In genomic region chr5:111506410-111506809, GRCm38 (mm10) we compare ENCODE assay signal across 9 mouse cellular contexts.
DNase-seq lines count a peak whose midpoint lies in the region; ATAC-seq and TF ChIP-seq lines count a peak whose summit lies in the region.
"Had no signal": no experiment of that assay in that cellular context is flagged by ENCODE, and none has a peak within 500 bp of the region (broad histone marks: within the 10 kb centered on the region; RNA-seq: fewer than 3 reads in every experiment).

No protein-coding gene starts in this region.

- H3K27ac ChIP-seq in intestine, postnatal 0 days (ENCODE audit: low read depth, low read length): no peak overlapping the region
- H3K27ac ChIP-seq in liver, postnatal 0 days (ENCODE audit: low read depth): peak overlapping the region; percentile 44
- H3K27ac ChIP-seq in midbrain, embryonic 15.5 days: no peak overlapping the region
- H3K27ac ChIP-seq: forebrain, embryonic 15.5 days had no signal

- no peak overlapping the region for H3K9ac ChIP-seq in intestine, postnatal 0 days (ENCODE audit: low read depth, low read length)
- no peak overlapping the region for H3K9ac ChIP-seq in liver, postnatal 0 days (replicated peaks)
- no peak overlapping the region for H3K9ac ChIP-seq in midbrain, embryonic 15.5 days
- H3K9ac ChIP-seq: forebrain, embryonic 15.5 days had no signal

- 0 out of 2 replicates have a peak, but pooled peaks cover 4% of the 10 kb centered on the region for H3K4me1 ChIP-seq in intestine, postnatal 0 days (replicated peaks; ENCODE audit: control insufficient read depth, insufficient read depth, low read length)
- peaks cover 60% of the 10 kb centered on the region for H3K4me1 ChIP-seq in liver, postnatal 0 days (ENCODE audit: insufficient read depth)
- H3K4me1 ChIP-seq in midbrain, embryonic 15.5 days: peaks cover 18% of the 10 kb centered on the region; the same call in 1 of the 2 replicates

- ATAC-seq in intestine, postnatal 0 days: peak; percentile 53; the same call in 1 of the 2 replicates
- ATAC-seq in liver, postnatal 0 days: peak; percentile 67
- no peak for ATAC-seq in midbrain, embryonic 15.5 days (replicated peaks)
- ATAC-seq: forebrain, embryonic 15.5 days had no signal

- no peak for TF ChIP-seq CTCF in intestine, postnatal 0 days (IDR thresholded peaks at IDR 0.05; ENCODE audit: low read depth)
- no peak for TF ChIP-seq CTCF in liver, postnatal 0 days (IDR thresholded peaks at IDR 0.05; ENCODE audit: low read depth)

- no peak overlapping the region for H3K4me3 ChIP-seq in intestine, postnatal 0 days (ENCODE audit: low read depth, low read length)
- H3K4me3 ChIP-seq in liver, postnatal 0 days (ENCODE audit: low read depth, low read length): no peak overlapping the region
- H3K4me3 ChIP-seq in midbrain, embryonic 15.5 days: no peak overlapping the region
- H3K4me3 ChIP-seq: forebrain, embryonic 15.5 days had no signal

- WGBS in intestine, postnatal 0 days: 20% methylated on average over 12 of the region's 12 CpGs
- 29% methylated on average over 12 of the region's 12 CpGs for WGBS in liver, postnatal 0 days (ENCODE audit: insufficient replicate concordance)
- WGBS in midbrain, embryonic 15.5 days: 59% methylated on average over 12 of the region's 12 CpGs

- no peak for TF ChIP-seq EP300 in liver, postnatal 0 days (IDR thresholded peaks at IDR 0.05; ENCODE audit: low read depth)

- no peaks in the 10 kb centered on the region for H3K9me3 ChIP-seq in intestine, postnatal 0 days (ENCODE audit: control insufficient read depth)
- no peaks in the 10 kb centered on the region for H3K9me3 ChIP-seq in liver, postnatal 0 days (ENCODE audit: low read length)
- H3K9me3 ChIP-seq in midbrain, embryonic 15.5 days: no peaks in the 10 kb centered on the region
- H3K9me3 ChIP-seq: forebrain, embryonic 15.5 days had no signal

- DNase-seq in adrenal gland, postnatal 25 days: peak; percentile 34
- DNase-seq in embryo, embryonic 9.5 days (ENCODE audit: extremely low spot score): peak; percentile 79
- peak; percentile 69 for DNase-seq in liver, postnatal 0 days
- no peak for DNase-seq in cerebellum, adult 18-20 months
- no peak for DNase-seq in cerebellum, postnatal 4 days (ENCODE audit: low spot score in 2 of 2)
- DNase-seq in cerebellum, postnatal 25 days: no peak

- 0 out of 2 replicates have a peak, but pooled peaks cover 4% of the 10 kb centered on the region for H3K27me3 ChIP-seq in intestine, postnatal 0 days (replicated peaks; ENCODE audit: control insufficient read depth, insufficient read depth, low read length)
- H3K27me3 ChIP-seq in liver, postnatal 0 days (ENCODE audit: insufficient read depth, low read length): no peaks in the 10 kb centered on the region
- H3K27me3 ChIP-seq in midbrain, embryonic 15.5 days (replicated peaks): no peaks in the 10 kb centered on the region
- H3K27me3 ChIP-seq: forebrain, embryonic 15.5 days had no signal

- H3K4me2 ChIP-seq in intestine, postnatal 0 days (replicated peaks; ENCODE audit: low read depth): no peak overlapping the region
- peak overlapping the region; percentile 53 for H3K4me2 ChIP-seq in liver, postnatal 0 days (ENCODE audit: low read depth, low read length)
- H3K4me2 ChIP-seq in midbrain, embryonic 15.5 days: no peak overlapping the region
- H3K4me2 ChIP-seq: forebrain, embryonic 15.5 days had no signal

- H3K36me3 ChIP-seq in intestine, postnatal 0 days (ENCODE audit: control insufficient read depth, insufficient read depth): no peaks in the 10 kb centered on the region
- H3K36me3 ChIP-seq in liver, postnatal 0 days (replicated peaks; ENCODE audit: insufficient read depth, low read length): no peaks in the 10 kb centered on the region
- H3K36me3 ChIP-seq in midbrain, embryonic 15.5 days (replicated peaks): no peaks in the 10 kb centered on the region
- H3K36me3 ChIP-seq: forebrain, embryonic 15.5 days had no signal

Comparison
In these comparisons a context has a peak if more than half of its experiments do, and no peak if none do; other contexts are left out.
1. DNase-seq: peak in adrenal gland, postnatal 25 days (single experiment), embryo, embryonic 9.5 days (single experiment) and liver, postnatal 0 days (single experiment); none in cerebellum, adult 18-20 months (0 of 2), cerebellum, postnatal 4 days (0 of 2) and cerebellum, postnatal 25 days (0 of 2).